Mouse (Mus musculus) intestine, embryonic 14.5 days (tissue): ENCODE data around the gene Prl2c3. TPM values are rescaled to one million over a fixed set of nuclear protein-coding genes. Genes with fewer than 3 reads are reported as not detected.
"Not testable (repeated sequence)": the region's sequence is repeated elsewhere in the genome, so short reads cannot be mapped to it uniquely, and the experiment has no call there.

ENCODE experiments used
- ATAC-seq: fragments of 200-750 bp; cut with Nextera tagmentation; replicated peaks from 2 replicates; pipeline ENCODE4 v1.8.0; 2017; ENCODE audit warnings: low read depth, moderate number of reproducible peaks, moderate TSS enrichment, moderate library complexity; ENCODE audit not compliant: low FRiP score, low TSS enrichment
- DNase-seq: peaks from one replicate; pipeline ENCODE4 v3.0.0-alpha.2; 2018; ENCODE audit warnings: low spot score
- H3K27ac ChIP-seq: fragments of 300-500 bp; sonication (generic); 2 replicates; pipeline ENCODE4 v1.5.1; 2014; ENCODE audit warnings: low read depth, mild to moderate bottlenecking, control low read depth
- H3K27me3 ChIP-seq: fragments of 300-500 bp; sonication (generic); replicated peaks from 2 replicates; pipeline ENCODE4 v1.6.1; 2014; ENCODE audit warnings: low read length, control low read depth; ENCODE audit not compliant: control insufficient read depth, insufficient read depth
- H3K36me3 ChIP-seq: fragments of 300-500 bp; sonication (generic); 2 replicates; pipeline ENCODE4 v1.6.1; 2014; ENCODE audit warnings: low read length, control low read depth; ENCODE audit not compliant: control insufficient read depth, insufficient read depth
- H3K4me1 ChIP-seq: fragments of 300-500 bp; sonication (generic); replicated peaks from 2 replicates; pipeline ENCODE4 v1.6.1; 2014; ENCODE audit warnings: low read length, control low read depth, mixed read lengths; ENCODE audit not compliant: control insufficient read depth, insufficient read depth
- H3K4me2 ChIP-seq: fragments of 300-500 bp; sonication (generic); 2 replicates; pipeline ENCODE4 v1.6.1; 2014; ENCODE audit warnings: low read length
- H3K4me3 ChIP-seq: fragments of 300-500 bp; sonication (generic); 2 replicates; pipeline ENCODE4 v1.5.1; 2014; ENCODE audit warnings: low read depth, low read length, control low read depth, mixed read lengths
- H3K9ac ChIP-seq: fragments of 300-500 bp; sonication (generic); 2 replicates; pipeline ENCODE4 v1.6.1; 2014; ENCODE audit warnings: mild to moderate bottlenecking, low read length
- H3K9me3 ChIP-seq: fragments of 300-500 bp; sonication (generic); 2 replicates; pipeline ENCODE4 v1.6.1; 2016; ENCODE audit warnings: low read length, control low read depth; ENCODE audit not compliant: control insufficient read depth
- WGBS: fragments of 180-500 bp; shearing (Covaris S2); extraction: QIAGEN DNeasy Blood & Tissue Kit; methylation state at CpG from one replicate; pipeline ENCODE4 v1.1.7; 2014; 5-methylcytosine and 5-hydroxymethylcytosine counted together
- polyA plus RNA-seq: library from polyadenylated mRNA; unstranded; fragments of >200 nt; fragmentation: Nextera tagmentation; extraction: Ambion mirVana; gene quantifications from 2 replicates; pipeline ENCODE4 v1.2.1, GENCODE M21; 2014

Gene Prl2c3
- polyA plus RNA-seq, 1 experiment from 2014 or later = not detected

- no peak overlapping the region for H3K9ac ChIP-seq
- H3K4me2 ChIP-seq = no peak overlapping the region
- H3K27me3 ChIP-seq = no peaks in the 10 kb centered on the region
- DNase-seq = no peak
- no peaks in the 10 kb centered on the region; the same call in 1 of the 2 replicates for H3K9me3 ChIP-seq
- H3K36me3 ChIP-seq = no peaks in the 10 kb centered on the region
- no peak for ATAC-seq
- H3K27ac ChIP-seq = no peak overlapping the region
- H3K4me3 ChIP-seq = no peak overlapping the region
- WGBS = 59% methylated on average over 2 of the region's 2 CpGs
- no peaks in the 10 kb centered on the region for H3K4me1 ChIP-seq
Measured at GRCm38 (mm10) chr13:12809591-12809990, 9.7 kb upstream of the Prl2c3 start.

- WGBS = 66% methylated on average over 3 of the region's 3 CpGs
- not testable (repeated sequence) for H3K9ac ChIP-seq, H3K4me2 ChIP-seq, H3K9me3 ChIP-seq, H3K4me1 ChIP-seq, H3K27me3 ChIP-seq, H3K36me3 ChIP-seq, H3K27ac ChIP-seq, DNase-seq, H3K4me3 ChIP-seq, ATAC-seq
Measured at GRCm38 (mm10) chr13:12808793-12809512, 9.1 kb upstream of the Prl2c3 start.

GRCm38 (mm10) chr13:12806496-12806895 lies 6.6 kb upstream of the Prl2c3 start:
- 65% methylated on average over 4 of the region's 4 CpGs for WGBS
- not testable (repeated sequence) for H3K36me3 ChIP-seq, H3K4me1 ChIP-seq, DNase-seq, H3K9me3 ChIP-seq, H3K4me3 ChIP-seq, H3K27me3 ChIP-seq, H3K9ac ChIP-seq, H3K4me2 ChIP-seq, ATAC-seq, H3K27ac ChIP-seq

- not testable (repeated sequence) for ATAC-seq, H3K36me3 ChIP-seq, DNase-seq, H3K9me3 ChIP-seq, H3K4me3 ChIP-seq, H3K9ac ChIP-seq, H3K4me1 ChIP-seq, H3K4me2 ChIP-seq, H3K27ac ChIP-seq, H3K27me3 ChIP-seq
- 81% methylated on average over 6 of the region's 6 CpGs for WGBS
Measured at GRCm38 (mm10) chr13:12769442-12770091, 30.3 kb downstream of the Prl2c3 start.

Other genes starting within 250 kb of the Prl2c3 start
- 5.7 and 6.7 TPM in 2 replicates for gene Ero1lb, start 234.2 kb downstream of the Prl2c3 start, polyA plus RNA-seq
- not detected in 2 replicates for gene Prl2c2, start 205.3 kb upstream of the Prl2c3 start, polyA plus RNA-seq